Mouse (Mus musculus): ENCODE results near the gene Rpl29.

Gene Rpl29

GRCm38 (mm10) chr9:106417841-106418625 lies 11.2 kb upstream of the Rpl29 start:
- peak; percentile 75 for ATAC-seq (ENCODE audit: low TSS enrichment)

GRCm38 (mm10) chr9:106420608-106421007 lies 8.6 kb upstream of the Rpl29 start:
- no peak for ATAC-seq (ENCODE audit: low TSS enrichment)

- ATAC-seq (ENCODE audit: low TSS enrichment) = no peak
Measured at GRCm38 (mm10) chr9:106421033-106421864, 8.0 kb upstream of the Rpl29 start.

- peak; percentile 67 for ATAC-seq (ENCODE audit: low TSS enrichment)
Measured at GRCm38 (mm10) chr9:106421865-106422160, 7.4 kb upstream of the Rpl29 start.

- ATAC-seq (ENCODE audit: low TSS enrichment) = peak; percentile 58
Measured at GRCm38 (mm10) chr9:106428719-106429220, 484 bp upstream of the Rpl29 start.

GRCm38 (mm10) chr9:106430015-106430264 lies 686 bp downstream of the Rpl29 start:
- ATAC-seq (ENCODE audit: low TSS enrichment) = no peak

GRCm38 (mm10) chr9:106433389-106433788 lies 4.1 kb downstream of the Rpl29 start:
- ATAC-seq (ENCODE audit: low TSS enrichment) = 0 out of 2 replicates have a peak, but pooled peaks have one; percentile 13

GRCm38 (mm10) chr9:106436566-106436965 lies 7.3 kb downstream of the Rpl29 start:
- ATAC-seq (ENCODE audit: low TSS enrichment) = no peak

GRCm38 (mm10) chr9:106442680-106443079 lies 13.4 kb downstream of the Rpl29 start:
- no peak for ATAC-seq (ENCODE audit: low TSS enrichment)

- ATAC-seq (ENCODE audit: low TSS enrichment) = no peak
Measured at GRCm38 (mm10) chr9:106444836-106445235, 15.6 kb downstream of the Rpl29 start.

GRCm38 (mm10) chr9:106447348-106447747 lies 18.1 kb downstream of the Rpl29 start, which contains the start of the genes Abhd14b and Abhd14a:
Gene Abhd14b, plus strand, starts transcription at chr9:106447459.
Gene Abhd14a, minus strand, starts transcription at chr9:106447678.
- peak; percentile 79 for ATAC-seq (ENCODE audit: low TSS enrichment)

- no peak for ATAC-seq (ENCODE audit: low TSS enrichment)
Measured at GRCm38 (mm10) chr9:106447951-106448350, 18.7 kb downstream of the Rpl29 start.

- peak; percentile 58 for ATAC-seq (ENCODE audit: low TSS enrichment)
Measured at GRCm38 (mm10) chr9:106448498-106449031, 19.3 kb downstream of the Rpl29 start.

GRCm38 (mm10) chr9:106449947-106450346 lies 20.7 kb downstream of the Rpl29 start:
- no peak for ATAC-seq (ENCODE audit: low TSS enrichment)

- no peak for ATAC-seq (ENCODE audit: low TSS enrichment)
Measured at GRCm38 (mm10) chr9:106450661-106451060, 21.4 kb downstream of the Rpl29 start.

- no peak for ATAC-seq (ENCODE audit: low TSS enrichment)
Measured at GRCm38 (mm10) chr9:106451298-106451697, 22.0 kb downstream of the Rpl29 start.

GRCm38 (mm10) chr9:106451899-106452298 lies 22.6 kb downstream of the Rpl29 start:
- no peak for ATAC-seq (ENCODE audit: low TSS enrichment)

GRCm38 (mm10) chr9:106452351-106452750 lies 23.1 kb downstream of the Rpl29 start:
- ATAC-seq (ENCODE audit: low TSS enrichment) = no peak

- no peak for ATAC-seq (ENCODE audit: low TSS enrichment)
Measured at GRCm38 (mm10) chr9:106452821-106453220, 23.6 kb downstream of the Rpl29 start.

GRCm38 (mm10) chr9:106453271-106454070 lies 24.2 kb downstream of the Rpl29 start, which contains the start of gene Pcbp4:
Gene Pcbp4, plus strand, starts transcription at chr9:106453291.
- ATAC-seq (ENCODE audit: low TSS enrichment) = peak; percentile 13; the same call in 1 of the 2 replicates

GRCm38 (mm10) chr9:106454071-106454761 lies 25.0 kb downstream of the Rpl29 start:
- peak; percentile 5; the same call in 1 of the 2 replicates for ATAC-seq (ENCODE audit: low TSS enrichment)
